ENCODE assay signal across 8 mouse cellular contexts in the genomic region with DNA sequence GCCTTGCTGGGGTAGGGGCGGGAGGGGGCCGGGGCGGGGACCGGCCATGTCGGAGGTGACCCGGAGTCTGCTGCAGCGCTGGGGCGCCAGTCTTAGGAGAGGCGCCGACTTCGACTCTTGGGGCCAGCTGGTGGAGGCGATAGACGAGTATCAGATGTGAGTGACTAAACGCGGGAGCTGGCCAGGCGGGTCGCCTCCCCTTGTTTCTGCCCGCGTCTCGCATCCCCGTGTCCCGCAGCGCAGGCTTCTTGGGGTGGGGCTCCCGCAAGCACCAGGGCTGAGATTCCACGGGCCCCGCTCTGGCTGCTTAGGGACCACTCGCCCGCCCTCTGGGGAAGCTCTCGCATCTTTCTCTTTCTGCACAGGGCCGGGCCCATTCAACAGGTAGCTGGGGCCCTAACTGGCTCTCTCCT. TPM values are rescaled to one million over a fixed set of nuclear protein-coding genes. Genes with fewer than 3 reads are reported as not detected.
DNase-seq lines count a peak whose midpoint lies in the region; ATAC-seq and TF ChIP-seq lines count a peak whose summit lies in the region.

No protein-coding gene starts in this region.

- peak overlapping the region; percentile 45 for H3K4me3 ChIP-seq in C2C12 (ENCODE audit: insufficient read depth, poor library complexity, severe bottlenecking)
- H3K4me3 ChIP-seq in midbrain, embryonic 14.5 days (replicated peaks; ENCODE audit: low read depth, low read length), result peak overlapping the region; percentile 46

- H3K9ac ChIP-seq in midbrain, embryonic 14.5 days (replicated peaks; ENCODE audit: low read length), result peak overlapping the region; percentile 30; the same call in 1 of the 2 replicates

- H3K27me3 ChIP-seq in C2C12 (ENCODE audit: control insufficient read depth, insufficient read depth, insufficient read length), result no peaks in the 10 kb centered on the region
- H3K27me3 ChIP-seq in midbrain, embryonic 14.5 days (ENCODE audit: control insufficient read depth, insufficient read depth, low read length), result no peaks in the 10 kb centered on the region

- no peak overlapping the region; the same call in 1 of the 2 replicates for H3K27ac ChIP-seq in midbrain, embryonic 14.5 days (replicated peaks; ENCODE audit: low read depth, low read length)

- DNase-seq in cerebellum, adult 11-12 months, result peak; percentile 63
- peak; percentile 55 for DNase-seq in cerebellum, adult 8-10 months
- peak; percentile 47 to 60 for DNase-seq in left cerebral cortex, postnatal 36 days (ENCODE audit: low spot score in 2 of 2)
- peak; percentile 66 for DNase-seq in midbrain, embryonic 14.5 days
- peak; percentile 66 for DNase-seq in testis, postnatal 10 days (ENCODE audit: low spot score)

- ATAC-seq in cerebellum, adult (ENCODE audit: insufficient number of reproducible peaks, low FRiP score, low TSS enrichment), result no peak; the same call in 1 of the 2 replicates
- peak; percentile 13 for ATAC-seq in frontal cortex, adult (ENCODE audit: low TSS enrichment)
- ATAC-seq in midbrain, embryonic 14.5 days (ENCODE audit: low FRiP score, low TSS enrichment), result peak; percentile 14

- H3K79me2 ChIP-seq in C2C12 (ENCODE audit: control insufficient read depth, insufficient read depth), result peaks cover 63% of the 10 kb centered on the region

- H3K4me1 ChIP-seq in midbrain, embryonic 14.5 days (ENCODE audit: control insufficient read depth, insufficient read depth, low read length), result no peaks in the 10 kb centered on the region

- no peaks in the 10 kb centered on the region for H3K9me3 ChIP-seq in midbrain, embryonic 14.5 days (ENCODE audit: control insufficient read depth, low read length)

- H3K79me3 ChIP-seq in C2C12 (ENCODE audit: low read depth), result peaks cover 30% of the 10 kb centered on the region

- intact Hi-C loops in left cerebral cortex, postnatal 36 days (cut with DNase I), result loop anchor here (2.0 kb wide), 1 partner anchor 47 kb away; no protein-coding TSS in a partner anchor

- no peak for TF ChIP-seq CTCF in C2C12 (IDR thresholded peaks at IDR 0.05; ENCODE audit: control insufficient read depth, insufficient read depth, insufficient read length)

- H3ac ChIP-seq in C2C12 (ENCODE audit: control insufficient read depth, insufficient read length, low read depth), result peak overlapping the region; percentile 90

- H3K36me3 ChIP-seq in C2C12 (ENCODE audit: control insufficient read depth, insufficient read depth), result peaks cover 15% of the 10 kb centered on the region
- H3K36me3 ChIP-seq in midbrain, embryonic 14.5 days (ENCODE audit: control insufficient read depth, insufficient read depth, low read length), result peaks cover 16% of the 10 kb centered on the region

- H3K4me2 ChIP-seq in midbrain, embryonic 14.5 days (ENCODE audit: low read length), result peak overlapping the region; percentile 56

- 1% methylated on average over 28 of the region's 30 CpGs for WGBS in midbrain, embryonic 14.5 days

TF ChIP-seq in C2C12, 6 proteins besides CTCF, POLR2A, EP300 and RAD21:
- TF ChIP-seq MYOD1 (IDR thresholded peaks at IDR 0.05; ENCODE audit: control insufficient read depth, insufficient read length, low read depth) (no peak), USF1 (IDR thresholded peaks at IDR 0.05; ENCODE audit: low read depth) (no peak), MAX (IDR thresholded peaks at IDR 0.05) (no peak), CEBPB (IDR thresholded peaks at IDR 0.05; ENCODE audit: low read depth) (no peak), FOSL1 (IDR thresholded peaks at IDR 0.05; ENCODE audit: insufficient read depth, low read length, poor library complexity, severe bottlenecking) (no peak), MYOG (IDR thresholded peaks at IDR 0.05; ENCODE audit: control insufficient read depth, extremely low read depth, insufficient read length) (no peak)
TF ChIP-seq in C2C12: peak in this region for 0.

RNA-seq across cellular contexts. Expression of gene Brox, which starts 0.4 kb away (rescaled TPM):
- polyA plus RNA-seq in C2C12 (2012; fragmentation: generic; extraction: Trizol), result 17.3 TPM
- total RNA-seq in left cerebral cortex, postnatal 36 days (2021), result 10 to 100 TPM; 45.6 to 54.2 TPM
- 90.0 and 125 TPM in 2 replicates for polyA plus RNA-seq in midbrain, embryonic 14.5 days (2014; fragmentation: Nextera tagmentation; extraction: Ambion mirVana)

RNA-seq across cellular contexts. Expression of gene Aida, which starts 1.1 kb away (rescaled TPM):
- polyA plus RNA-seq in C2C12 (2012; fragmentation: generic; extraction: Trizol), result 46.5 TPM
- total RNA-seq in left cerebral cortex, postnatal 36 days (2021), result 10 to 100 TPM; 49.6 to 54.4 TPM
- polyA plus RNA-seq in midbrain, embryonic 14.5 days (2014; fragmentation: Nextera tagmentation; extraction: Ambion mirVana), result 35.1 and 52.4 TPM in 2 replicates
